Mouse (Mus musculus) liver, postnatal 0 days (tissue): ENCODE measurements around the gene Rpl29.

Source experiments
- CTCF ChIP-seq: sonication (generic); IDR thresholded peaks from 2 replicates; pipeline ENCODE4 v1.5.1; 2016; ENCODE audit warnings: antibody characterized with exemption, low read depth
- EP300 ChIP-seq: IDR thresholded peaks from 2 replicates; pipeline ENCODE4 v1.6.1; 2016; ENCODE audit warnings: antibody characterized with exemption, low read depth, mild to moderate bottlenecking

GRCm38 (mm10) chr9:106470991-106471750, 41.9 kb downstream of the Rpl29 start:
- no peak for TF ChIP-seq CTCF
- TF ChIP-seq EP300: no peak
